Mouse (Mus musculus): ENCODE data around the gene Olfr692.

DNA sequence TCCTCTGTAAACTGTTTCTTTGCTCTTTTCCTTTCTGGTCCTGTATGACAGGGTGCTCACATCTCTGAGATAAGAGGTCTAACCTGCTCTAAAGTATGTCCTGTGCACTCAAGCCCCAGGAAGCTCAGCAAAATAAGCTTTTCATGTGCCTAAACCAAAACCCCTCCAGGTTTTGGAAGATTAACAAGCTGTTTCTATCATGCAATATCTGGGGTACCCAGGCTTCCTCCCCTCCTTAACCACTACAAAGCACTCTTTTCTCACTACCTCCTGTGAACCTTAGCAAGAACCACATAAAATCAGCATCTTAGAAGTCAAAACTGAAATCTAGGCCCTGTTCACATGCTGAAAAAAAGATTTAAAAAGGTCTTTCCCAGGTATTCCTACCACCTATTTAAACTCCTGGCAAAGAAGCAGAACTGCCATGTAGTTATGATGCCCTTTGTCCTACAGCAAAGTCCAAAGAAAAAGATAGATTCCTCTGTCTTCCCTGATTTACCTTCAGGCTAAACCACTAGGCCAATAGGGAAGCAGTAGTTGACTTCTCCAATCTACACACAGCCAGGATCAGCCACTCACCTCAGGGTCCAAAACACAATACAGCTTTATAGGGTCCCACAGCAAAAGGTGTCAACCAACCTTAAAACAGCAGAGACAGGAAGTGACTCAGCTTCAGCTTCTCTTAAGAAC is 27.2 kb downstream of the Olfr692 start:
- TF ChIP-seq CTCF (conservative IDR thresholded peaks at IDR 0.05; ENCODE audit: low read length), result no peak
- no peak for TF ChIP-seq POU5F1 (IDR thresholded peaks at IDR 0.05; ENCODE audit: borderline replicate concordance, low read length)
- TF ChIP-seq NANOG (IDR thresholded peaks at IDR 0.05; ENCODE audit: borderline replicate concordance, low read length), result no peak

Data from E14TG2a.4 (cell line).